ENCODE assay signal across 8 mouse cellular contexts in the genomic region with DNA sequence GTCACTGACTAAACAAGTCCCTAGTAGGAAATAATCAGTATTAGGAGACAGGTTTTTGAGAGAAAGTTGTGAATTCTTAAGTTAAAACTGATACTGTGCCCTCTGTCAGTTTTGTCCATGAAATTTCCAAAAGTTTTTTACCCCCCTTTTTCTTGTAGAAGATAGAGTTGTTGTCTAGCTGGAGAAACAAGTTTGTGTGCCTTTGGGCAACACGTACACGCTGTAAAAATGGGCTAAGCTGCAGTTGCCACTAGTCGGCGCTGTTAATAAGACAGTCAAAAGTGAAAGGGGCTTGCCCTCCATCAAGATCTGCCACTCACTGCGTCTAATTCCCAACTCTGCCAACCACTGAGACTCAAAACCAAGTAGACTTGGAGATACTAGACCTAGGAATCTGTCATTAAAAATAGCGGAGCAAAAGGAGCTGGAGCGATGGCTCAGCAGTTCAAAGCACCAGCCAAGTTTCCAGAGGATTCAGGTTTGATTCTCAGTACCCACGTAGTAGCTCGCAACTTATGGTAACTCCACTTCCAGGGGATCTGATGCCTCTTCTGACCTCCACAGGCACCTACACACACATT. TPM values are rescaled to one million over a fixed set of nuclear protein-coding genes. Genes with fewer than 3 reads are reported as not detected.
DNase-seq lines count a peak whose midpoint lies in the region; ATAC-seq and TF ChIP-seq lines count a peak whose summit lies in the region.

No protein-coding gene starts in this region.

- no peak; the same call in 1 of the 2 replicates for TF ChIP-seq EP300 in liver, postnatal 0 days (IDR thresholded peaks at IDR 0.05; ENCODE audit: low read depth)

- peak; percentile 95 for TF ChIP-seq CTCF in liver, postnatal 0 days (IDR thresholded peaks at IDR 0.05; ENCODE audit: low read depth)
- peak; percentile 38; the same call in 1 of the 2 replicates for TF ChIP-seq CTCF in testis, adult 2 months (IDR thresholded peaks at IDR 0.05; ENCODE audit: control insufficient read depth, insufficient read depth, insufficient replicate concordance, low read depth, low read length)

- no peaks in the 10 kb centered on the region for H3K27me3 ChIP-seq in forebrain, embryonic 12.5 days
- H3K27me3 ChIP-seq in liver, postnatal 0 days (ENCODE audit: insufficient read depth, low read length), result no peaks in the 10 kb centered on the region
- H3K27me3 ChIP-seq in neural tube, embryonic 13.5 days, result no peaks in the 10 kb centered on the region
- H3K27me3 ChIP-seq in testis, adult 2 months (ENCODE audit: control insufficient read depth, insufficient read depth, low read length), result no peaks in the 10 kb centered on the region

- H3K4me2 ChIP-seq in forebrain, embryonic 12.5 days, result peak overlapping the region; percentile 63
- H3K4me2 ChIP-seq in liver, postnatal 0 days (ENCODE audit: low read depth, low read length), result peak overlapping the region; percentile 79
- H3K4me2 ChIP-seq in neural tube, embryonic 13.5 days, result peak overlapping the region; percentile 62

- H3K9ac ChIP-seq in forebrain, embryonic 12.5 days, result no peak overlapping the region
- peak overlapping the region; percentile 88 for H3K9ac ChIP-seq in liver, postnatal 0 days (replicated peaks)
- peak overlapping the region; percentile 89 for H3K9ac ChIP-seq in neural tube, embryonic 13.5 days

- 24% methylated on average over 9 of the region's 9 CpGs for WGBS in forebrain, embryonic 12.5 days
- 16% methylated on average over 9 of the region's 9 CpGs for WGBS in liver, postnatal 0 days (ENCODE audit: insufficient replicate concordance)
- WGBS in neural tube, embryonic 13.5 days, result 21% methylated on average over 9 of the region's 9 CpGs

- no peak overlapping the region for H3K27ac ChIP-seq in forebrain, embryonic 12.5 days
- peak overlapping the region; percentile 92 for H3K27ac ChIP-seq in liver, postnatal 0 days (ENCODE audit: low read depth)
- H3K27ac ChIP-seq in neural tube, embryonic 13.5 days (replicated peaks), result no peak overlapping the region
- H3K27ac ChIP-seq in testis, adult 2 months (ENCODE audit: control insufficient read depth, insufficient read depth, low read depth, low read length), result no peak overlapping the region

- peaks cover 4% of the 10 kb centered on the region; the same call in 1 of the 2 replicates for H3K36me3 ChIP-seq in forebrain, embryonic 12.5 days (replicated peaks)
- peaks cover 40% of the 10 kb centered on the region for H3K36me3 ChIP-seq in liver, postnatal 0 days (replicated peaks; ENCODE audit: insufficient read depth, low read length)
- peaks cover 11% of the 10 kb centered on the region for H3K36me3 ChIP-seq in neural tube, embryonic 13.5 days
- no peaks in the 10 kb centered on the region; the same call in 1 of the 2 replicates for H3K36me3 ChIP-seq in testis, adult 2 months (ENCODE audit: control insufficient read depth, insufficient read depth, low read length)

- no peaks in the 10 kb centered on the region for H3K4me1 ChIP-seq in forebrain, embryonic 12.5 days
- H3K4me1 ChIP-seq in liver, postnatal 0 days (ENCODE audit: insufficient read depth), result peaks cover 7% of the 10 kb centered on the region; the same call in 1 of the 2 replicates
- peaks cover 9% of the 10 kb centered on the region for H3K4me1 ChIP-seq in neural tube, embryonic 13.5 days (replicated peaks)
- H3K4me1 ChIP-seq in testis, adult 2 months (ENCODE audit: control insufficient read depth, insufficient read depth, low read length), result no peaks in the 10 kb centered on the region; the same call in 1 of the 2 replicates

- peak; percentile 94 for DNase-seq in ES-CJ7 (ENCODE audit: low read depth, low spot score)
- DNase-seq in c-Kit-positive CD71-positive TER-119-negative erythroid progenitor cells, embryonic 14.5 days (ENCODE audit: low read depth), result peak; percentile 96
- DNase-seq in heart, postnatal 25 days (ENCODE audit: low spot score), result peak; percentile 13
- peak; percentile 86 for DNase-seq in layer of hippocampus, adult 11-12 months (ENCODE audit: low spot score)
- DNase-seq in liver, postnatal 0 days, result peak; percentile 89

- intact Hi-C loops in heart, postnatal 25 days (cut with DNase I), result no loop called here

- H3K4me3 ChIP-seq in forebrain, embryonic 12.5 days (replicated peaks), result peak overlapping the region; percentile 59; the same call in 1 of the 2 replicates
- peak overlapping the region; percentile 71 for H3K4me3 ChIP-seq in liver, postnatal 0 days (ENCODE audit: low read depth, low read length)
- H3K4me3 ChIP-seq in neural tube, embryonic 13.5 days, result peak overlapping the region; percentile 64; the same call in 1 of the 2 replicates
- H3K4me3 ChIP-seq in testis, adult 2 months (ENCODE audit: control insufficient read depth, low read depth, low read length), result no peak overlapping the region

- TF ChIP-seq POLR2A in testis, adult 2 months (IDR thresholded peaks at IDR 0.05; ENCODE audit: control insufficient read depth, low read depth, low read length), result no peak

- no peak for ATAC-seq in forebrain, embryonic 12.5 days (ENCODE audit: low FRiP score)
- peak; percentile 48 for ATAC-seq in liver, postnatal 0 days
- ATAC-seq in neural tube, embryonic 13.5 days (ENCODE audit: low read depth), result no peak

- H3K9me3 ChIP-seq in forebrain, embryonic 12.5 days, result no peaks in the 10 kb centered on the region
- H3K9me3 ChIP-seq in liver, postnatal 0 days (ENCODE audit: low read length), result no peaks in the 10 kb centered on the region
- no peaks in the 10 kb centered on the region for H3K9me3 ChIP-seq in neural tube, embryonic 13.5 days

RNA-seq across cellular contexts. Expression of gene Trmo, which starts 1.2 kb away (rescaled TPM):
- 9.9 TPM in 2 replicates for polyA plus RNA-seq in forebrain, embryonic 12.5 days (2016; fragmentation: Nextera tagmentation; extraction: Ambion mirVana)
- total RNA-seq in heart, postnatal 25 days (2021), result 1 to 10 TPM; 5.0 to 5.4 TPM
- polyA plus RNA-seq in liver, postnatal 0 days (2015; fragmentation: Nextera tagmentation; extraction: Ambion mirVana), result 4.2 and 6.1 TPM in 2 replicates
- 8.2 and 11.0 TPM in 2 replicates for polyA plus RNA-seq in neural tube, embryonic 13.5 days (2015; fragmentation: Nextera tagmentation; extraction: Ambion mirVana)
- polyA plus RNA-seq in testis, adult 2 months (2012; rRNA removed), result 12.1 and 12.2 TPM in 2 replicates

RNA-seq across cellular contexts. Expression of gene Hemgn, which starts 22.8 kb away (rescaled TPM):
- 2.0 and 2.8 TPM in 2 replicates for polyA plus RNA-seq in forebrain, embryonic 12.5 days (2016; fragmentation: Nextera tagmentation; extraction: Ambion mirVana)
- total RNA-seq in heart, postnatal 25 days (2021), result under 1 TPM; 0.18 to 0.42 TPM
- polyA plus RNA-seq in liver, postnatal 0 days (2015; fragmentation: Nextera tagmentation; extraction: Ambion mirVana), result 117 and 135 TPM in 2 replicates
- polyA plus RNA-seq in neural tube, embryonic 13.5 days (2015; fragmentation: Nextera tagmentation; extraction: Ambion mirVana), result 0.37 and 0.60 TPM in 2 replicates
- polyA plus RNA-seq in testis, adult 2 months (2012; rRNA removed), result 54.7 and 57.4 TPM in 2 replicates

RNA-seq across cellular contexts. Expression of gene Foxe1, which starts 47.1 kb away (rescaled TPM):
- polyA plus RNA-seq in forebrain, embryonic 12.5 days (2016; fragmentation: Nextera tagmentation; extraction: Ambion mirVana), result not detected in 2 replicates
- not detected for total RNA-seq in heart, postnatal 25 days (2021)
- not detected in 2 replicates for polyA plus RNA-seq in liver, postnatal 0 days (2015; fragmentation: Nextera tagmentation; extraction: Ambion mirVana)
- polyA plus RNA-seq in neural tube, embryonic 13.5 days (2015; fragmentation: Nextera tagmentation; extraction: Ambion mirVana), result not detected in 2 replicates
- 0.04 TPM in 1 of 2 replicates, not detected in the other for polyA plus RNA-seq in testis, adult 2 months (2012; rRNA removed)

Comparison
In these comparisons a context has a peak if more than half of its experiments do, and no peak if none do; other contexts are left out.
1. DNase-seq: peak in every context shown above with its lines; median percentile 96 in c-Kit-positive CD71-positive TER-119-negative erythroid progenitor cells, embryonic 14.5 days; 94 in ES-CJ7; 89 in liver, postnatal 0 days; 86 in layer of hippocampus, adult 11-12 months; 13 in heart, postnatal 25 days.
2. RNA of gene Hemgn, which starts 22.8 kb away (polyA plus RNA-seq): 117 to 135 TPM in liver, postnatal 0 days and 54.7 to 57.4 TPM in testis, adult 2 months; 2.0 to 2.8 TPM in forebrain, embryonic 12.5 days and 0.37 to 0.60 TPM in neural tube, embryonic 13.5 days; every median in the first group is over 10 times any median in the second.
3. Peak in every context shown above with its lines, with median percentiles within 50 percentile points of each other: H3K4me2 ChIP-seq.